Mouse (Mus musculus) thymus, adult 2 months (tissue): ENCODE data around the gene Memo1. TPM values are rescaled to one million over a fixed set of nuclear protein-coding genes. Genes with fewer than 3 reads are reported as not detected.
"Not testable (repeated sequence)": the region's sequence is repeated elsewhere in the genome, so short reads cannot be mapped to it uniquely, and the experiment has no call there.

Experiments used
- DNase-seq: peaks from one replicate; pipeline ENCODE4 v3.0.0; 2021
- H3K27ac ChIP-seq: fragments of 200-500 bp; 2 replicates; pipeline ENCODE4 v1.5.1; 2012; ENCODE audit warnings: low read length, control low read depth; ENCODE audit not compliant: control insufficient read depth, insufficient read depth
- H3K27me3 ChIP-seq: fragments of 200-500 bp; 2 replicates; pipeline ENCODE4 v1.6.1; 2012; ENCODE audit warnings: mild to moderate bottlenecking, low read length, moderate library complexity, mixed read lengths; ENCODE audit not compliant: control insufficient read depth, insufficient read depth
- H3K36me3 ChIP-seq: fragments of 200-500 bp; 2 replicates; pipeline ENCODE4 v1.6.1; 2012; ENCODE audit warnings: mild to moderate bottlenecking, low read length, moderate library complexity; ENCODE audit not compliant: control insufficient read depth, insufficient read depth
- H3K4me1 ChIP-seq: fragments of 200-500 bp; replicated peaks from 2 replicates; pipeline ENCODE4 v1.6.1; 2012; ENCODE audit warnings: low read length; ENCODE audit not compliant: control insufficient read depth, insufficient read depth
- H3K4me3 ChIP-seq: fragments of 200-500 bp; 2 replicates; pipeline ENCODE4 v1.5.1; 2012; ENCODE audit warnings: mild to moderate bottlenecking, low read length, control low read depth, moderate library complexity; ENCODE audit not compliant: control insufficient read depth, insufficient read depth
- CTCF ChIP-seq: fragments of 200-500 bp; IDR thresholded peaks from 2 replicates; pipeline ENCODE4 v1.5.1; 2012; ENCODE audit warnings: mild to moderate bottlenecking, control low read depth, low read length, moderate library complexity, borderline replicate concordance; ENCODE audit not compliant: control insufficient read depth, poor library complexity, insufficient read depth; ENCODE audit errors: extremely low read depth
- POLR2A ChIP-seq: fragments of 200-500 bp; IDR thresholded peaks from 2 replicates; pipeline ENCODE4 v1.6.1; 2012; ENCODE audit warnings: mild to moderate bottlenecking, low read length, control low read depth, moderate library complexity; ENCODE audit not compliant: control insufficient read depth, poor library complexity, insufficient read depth; ENCODE audit errors: extremely low read depth
- WGBS: fragments of 180-500 bp; shearing (Covaris S2); methylation state at CpG from one replicate; pipeline ENCODE4 v1.1.7; 2018; 5-methylcytosine and 5-hydroxymethylcytosine counted together
- polyA plus RNA-seq: library from polyadenylated mRNA; depleted of rRNA; stranded (reverse); fragments of >200 nt; gene quantifications from 2 replicates; pipeline ENCODE4 v1.2.3, GENCODE M21; 2012

The Memo1 gene
- polyA plus RNA-seq, 1 experiment, result 64.5 TPM

- no peaks in the 10 kb centered on the region for H3K27me3 ChIP-seq
- no peaks in the 10 kb centered on the region for H3K36me3 ChIP-seq
- 96% methylated on average over 1 of the region's 1 CpGs for WGBS
- no peak overlapping the region for H3K4me3 ChIP-seq
- TF ChIP-seq CTCF (no peak), POLR2A (no peak)
- H3K4me1 ChIP-seq, result no peaks in the 10 kb centered on the region
- DNase-seq, result no peak
- H3K27ac ChIP-seq, result no peak overlapping the region
Observed at GRCm38 (mm10) chr17:74245284-74245683, 50.0 kb downstream of the Memo1 start.

GRCm38 (mm10) chr17:74242788-74243187 lies 52.5 kb downstream of the Memo1 start:
- no peaks in the 10 kb centered on the region for H3K36me3 ChIP-seq
- no peaks in the 10 kb centered on the region for H3K27me3 ChIP-seq
- 93% methylated on average over 3 of the region's 3 CpGs for WGBS
- H3K4me1 ChIP-seq, result no peaks in the 10 kb centered on the region
- H3K4me3 ChIP-seq, result no peak overlapping the region
- DNase-seq, result no peak
- no peak for TF ChIP-seq CTCF
- no peak for TF ChIP-seq POLR2A
- no peak overlapping the region for H3K27ac ChIP-seq

GRCm38 (mm10) chr17:74240322-74240721 lies 55.0 kb downstream of the Memo1 start:
- H3K4me3 ChIP-seq, result no peak overlapping the region
- WGBS, result 100% methylated on average over 1 of the region's 1 CpGs
- H3K4me1 ChIP-seq, result no peaks in the 10 kb centered on the region
- no peaks in the 10 kb centered on the region for H3K27me3 ChIP-seq
- H3K27ac ChIP-seq, result no peak overlapping the region
- TF ChIP-seq POLR2A, result no peak
- no peak for TF ChIP-seq CTCF
- no peaks in the 10 kb centered on the region for H3K36me3 ChIP-seq
- DNase-seq, result no peak

- no peak for TF ChIP-seq CTCF
- TF ChIP-seq POLR2A, result no peak
- WGBS, result 91% methylated on average over 3 of the region's 3 CpGs
- DNase-seq, result no peak
- H3K4me1 ChIP-seq, result no peaks in the 10 kb centered on the region
- no peak overlapping the region for H3K4me3 ChIP-seq
- no peaks in the 10 kb centered on the region for H3K36me3 ChIP-seq
- H3K27me3 ChIP-seq, result no peaks in the 10 kb centered on the region
- H3K27ac ChIP-seq, result no peak overlapping the region
Observed at GRCm38 (mm10) chr17:74228131-74228759, 67.1 kb downstream of the Memo1 start.

- no peak overlapping the region for H3K27ac ChIP-seq
- no peak for DNase-seq
- 99% methylated on average over 2 of the region's 2 CpGs for WGBS
- H3K36me3 ChIP-seq, result no peaks in the 10 kb centered on the region
- no peak for TF ChIP-seq CTCF
- TF ChIP-seq POLR2A, result no peak
- no peaks in the 10 kb centered on the region for H3K27me3 ChIP-seq
- H3K4me1 ChIP-seq, result no peaks in the 10 kb centered on the region
- no peak overlapping the region for H3K4me3 ChIP-seq
Observed at GRCm38 (mm10) chr17:74217304-74217703, 78.0 kb downstream of the Memo1 start.

- H3K27ac ChIP-seq, DNase-seq, H3K36me3 ChIP-seq, H3K27me3 ChIP-seq, H3K4me3 ChIP-seq, H3K4me1 ChIP-seq: not testable (repeated sequence)
- WGBS, result 98% methylated on average over 16 of the region's 16 CpGs
Observed at GRCm38 (mm10) chr17:74212831-74213524, 82.3 kb downstream of the Memo1 start.
